Mouse (Mus musculus) adrenal gland, postnatal 36 days (tissue): ENCODE results near the gene Aven. TPM values are rescaled to one million over a fixed set of nuclear protein-coding genes. Genes with fewer than 3 reads are reported as not detected.
A peak's percentile ranks its signal among the peaks of the same experiment; 100 is the strongest.

Experiments
- DNase-seq, 2 experiments: peaks; one replicate each; pipeline ENCODE4 v3.0.0; 2021; ENCODE audit warnings: mixed read lengths in 1 of 2
- total RNA-seq, 2 experiments: library from RNA; stranded (reverse); gene quantifications; 2 replicates each; pipeline ENCODE4 v1.2.3; 2021

Aven gene
- total RNA-seq, 2 experiments from 2014 or later, result 17.5 to 20.5 TPM

GRCm38 (mm10) chr2:112557453-112557852 is 64.7 kb downstream of the Aven start:
- no peak for DNase-seq

GRCm38 (mm10) chr2:112561549-112561948 is 68.8 kb downstream of the Aven start:
- DNase-seq, result no peak

GRCm38 (mm10) chr2:112565060-112565459 is 72.3 kb downstream of the Aven start:
- no peak for DNase-seq

GRCm38 (mm10) chr2:112566290-112567085 is 73.7 kb downstream of the Aven start:
- DNase-seq, result no peak

- no peak for DNase-seq
Measured at GRCm38 (mm10) chr2:112567786-112568185, 75.0 kb downstream of the Aven start.

- no peak for DNase-seq
Measured at GRCm38 (mm10) chr2:112590985-112591384, 98.2 kb downstream of the Aven start.

GRCm38 (mm10) chr2:112591451-112591871 is 98.7 kb downstream of the Aven start:
- DNase-seq, result peak; percentile 36 to 58

- no peak for DNase-seq
Measured at GRCm38 (mm10) chr2:112593322-112593721, 100.6 kb downstream of the Aven start.

- no peak for DNase-seq
Measured at GRCm38 (mm10) chr2:112593781-112594180, 101.0 kb downstream of the Aven start.

- DNase-seq, result no peak
Measured at GRCm38 (mm10) chr2:112595807-112596206, 103.0 kb downstream of the Aven start.

GRCm38 (mm10) chr2:112596415-112596814 is 103.7 kb downstream of the Aven start:
- no peak for DNase-seq

- DNase-seq, result no peak
Measured at GRCm38 (mm10) chr2:112597064-112597463, 104.3 kb downstream of the Aven start.

GRCm38 (mm10) chr2:112600222-112600621 is 107.5 kb downstream of the Aven start:
- no peak for DNase-seq

- DNase-seq, result no peak
Measured at GRCm38 (mm10) chr2:112602487-112602886, 109.7 kb downstream of the Aven start.

GRCm38 (mm10) chr2:112606536-112606935 is 113.8 kb downstream of the Aven start:
- no peak for DNase-seq

- no peak for DNase-seq
Measured at GRCm38 (mm10) chr2:112612628-112613027, 119.9 kb downstream of the Aven start.

- no peak for DNase-seq
Measured at GRCm38 (mm10) chr2:112614375-112614774, 121.6 kb downstream of the Aven start.

- DNase-seq, result no peak
Measured at GRCm38 (mm10) chr2:112617206-112617605, 124.4 kb downstream of the Aven start.

- no peak for DNase-seq
Measured at GRCm38 (mm10) chr2:112625156-112625555, 132.4 kb downstream of the Aven start.

GRCm38 (mm10) chr2:112630669-112631068 is 137.9 kb downstream of the Aven start:
- DNase-seq, result no peak

GRCm38 (mm10) chr2:112632536-112632935 is 139.8 kb downstream of the Aven start:
- no peak for DNase-seq

- DNase-seq, result no peak
Measured at GRCm38 (mm10) chr2:112637206-112637605, 144.4 kb downstream of the Aven start.

- DNase-seq, result no peak
Measured at GRCm38 (mm10) chr2:112653836-112654235, 161.1 kb downstream of the Aven start.

- no peak for DNase-seq
Measured at GRCm38 (mm10) chr2:112656131-112656530, 163.4 kb downstream of the Aven start.
